In genomic region chr5:64500413-64500812, GRCm38 (mm10) we compare ENCODE assay signal across 14 mouse cellular contexts.
DNase-seq lines count a peak whose midpoint lies in the region; ATAC-seq and TF ChIP-seq lines count a peak whose summit lies in the region.
"Had no signal": no experiment of that assay in that cellular context is flagged by ENCODE, and none has a peak within 500 bp of the region (broad histone marks: within the 10 kb centered on the region; RNA-seq: fewer than 3 reads in every experiment).

No protein-coding gene starts in this region.

- H3K79me2 ChIP-seq in heart, adult 2 months (replicated peaks; ENCODE audit: control insufficient read depth, insufficient read depth, low read length) = no peaks in the 10 kb centered on the region

- WGBS in heart, adult 2 months = 77% methylated on average over 8 of the region's 8 CpGs
- 56% methylated on average over 8 of the region's 8 CpGs for WGBS in embryonic facial prominence, embryonic 14.5 days

- no peak; the same call in 1 of the 2 replicates for ATAC-seq in embryonic facial prominence, embryonic 14.5 days (ENCODE audit: low read depth)
- ATAC-seq: midbrain, embryonic 13.5 days had no signal

- H3K4me3 ChIP-seq in heart, adult 2 months = no peak overlapping the region
- no peak overlapping the region for H3K4me3 ChIP-seq in embryonic facial prominence, embryonic 14.5 days (ENCODE audit: low read depth, low read length)
- H3K4me3 ChIP-seq: hindbrain, embryonic 12.5 days; midbrain, embryonic 13.5 days had no signal

- H3K4me1 ChIP-seq in heart, adult 2 months (ENCODE audit: control insufficient read depth, insufficient read depth, low read length) = peaks cover 12% of the 10 kb centered on the region
- peaks cover 19% of the 10 kb centered on the region; the same call in 1 of the 2 replicates for H3K4me1 ChIP-seq in embryonic facial prominence, embryonic 14.5 days (ENCODE audit: control insufficient read depth, insufficient read depth, low read length)

- H3K9ac ChIP-seq in heart, adult 2 months (ENCODE audit: low read depth, low read length) = no peak overlapping the region
- no peak overlapping the region for H3K9ac ChIP-seq in embryonic facial prominence, embryonic 14.5 days (ENCODE audit: low read depth, low read length)
- H3K9ac ChIP-seq: hindbrain, embryonic 12.5 days; midbrain, embryonic 13.5 days had no signal

- TF ChIP-seq EP300 in heart, adult 2 months (IDR thresholded peaks at IDR 0.05; ENCODE audit: insufficient read depth, low read depth, low read length) = no peak

- DNase-seq in heart, adult 2 months = peak in 1 of 2 experiments; percentile 28
- no peak for DNase-seq in heart, postnatal 25 days (ENCODE audit: low spot score)
- peak; percentile 87 for DNase-seq in ES-CJ7 (ENCODE audit: low read depth, low spot score)
- DNase-seq in embryonic facial prominence, embryonic 14.5 days (ENCODE audit: low spot score) = peak; percentile 48
- peak; percentile 44 for DNase-seq in skeletal muscle tissue, adult 2 months (ENCODE audit: low read depth, low spot score)
- no peak for DNase-seq in left cerebral cortex, adult 11 months (ENCODE audit: low spot score)
- no peak for DNase-seq in embryo, embryonic 11 days
- DNase-seq in right cerebral cortex, adult 18-20 months = no peak
- DNase-seq: cerebellum, postnatal 25 days; kidney, adult 18-20 months; left cerebral cortex, postnatal 4 days had no signal

- H3K4me2 ChIP-seq in embryonic facial prominence, embryonic 14.5 days (ENCODE audit: low read depth, low read length) = no peak overlapping the region
- H3K4me2 ChIP-seq: heart, embryonic 11.5 days; hindbrain, embryonic 12.5 days; midbrain, embryonic 13.5 days had no signal

- TF ChIP-seq POLR2A in heart, adult 2 months (IDR thresholded peaks at IDR 0.05; ENCODE audit: insufficient read depth, low read depth, low read length) = no peak

- TF ChIP-seq CTCF in heart, adult 2 months (IDR thresholded peaks at IDR 0.05) = no peak

- H3K27ac ChIP-seq in heart, adult 2 months = peak overlapping the region; percentile 17; the same call in 1 of the 2 replicates
- no peak overlapping the region for H3K27ac ChIP-seq in embryonic facial prominence, embryonic 14.5 days (replicated peaks; ENCODE audit: low read depth, low read length)
- H3K27ac ChIP-seq: hindbrain, embryonic 12.5 days; midbrain, embryonic 13.5 days had no signal

- no peaks in the 10 kb centered on the region for H3K9me3 ChIP-seq in embryonic facial prominence, embryonic 14.5 days (ENCODE audit: control insufficient read depth, low read length)
- H3K9me3 ChIP-seq: hindbrain, embryonic 12.5 days; midbrain, embryonic 13.5 days had no signal

- intact Hi-C loops in heart, adult 2 months (cut with DNase I) = no loop called here
- intact Hi-C loops in heart, postnatal 25 days (cut with DNase I) = no loop called here

- no peaks in the 10 kb centered on the region for H3K27me3 ChIP-seq in heart, adult 2 months (ENCODE audit: control insufficient read depth, insufficient read depth, low read length)
- H3K27me3 ChIP-seq in embryonic facial prominence, embryonic 14.5 days (replicated peaks; ENCODE audit: control insufficient read depth, insufficient read depth, low read length) = no peaks in the 10 kb centered on the region
- H3K27me3 ChIP-seq: hindbrain, embryonic 12.5 days; midbrain, embryonic 13.5 days had no signal

- H3K36me3 ChIP-seq in heart, adult 2 months (ENCODE audit: control insufficient read depth, insufficient read depth, low read length) = no peaks in the 10 kb centered on the region
- H3K36me3 ChIP-seq in embryonic facial prominence, embryonic 14.5 days (ENCODE audit: control insufficient read depth, insufficient read depth, low read length) = no peaks in the 10 kb centered on the region
- H3K36me3 ChIP-seq: hindbrain, embryonic 12.5 days; midbrain, embryonic 13.5 days had no signal

Comparison
In these comparisons a context has a peak if more than half of its experiments do, and no peak if none do; other contexts are left out.
1. DNase-seq: peak in ES-CJ7 (single experiment), embryonic facial prominence, embryonic 14.5 days (single experiment) and skeletal muscle tissue, adult 2 months (single experiment); none in heart, postnatal 25 days (single experiment), left cerebral cortex, adult 11 months (single experiment), embryo, embryonic 11 days (single experiment) and right cerebral cortex, adult 18-20 months (single experiment).